Mouse (Mus musculus): Measurements from ENCODE around the gene Cped1.

DNA sequence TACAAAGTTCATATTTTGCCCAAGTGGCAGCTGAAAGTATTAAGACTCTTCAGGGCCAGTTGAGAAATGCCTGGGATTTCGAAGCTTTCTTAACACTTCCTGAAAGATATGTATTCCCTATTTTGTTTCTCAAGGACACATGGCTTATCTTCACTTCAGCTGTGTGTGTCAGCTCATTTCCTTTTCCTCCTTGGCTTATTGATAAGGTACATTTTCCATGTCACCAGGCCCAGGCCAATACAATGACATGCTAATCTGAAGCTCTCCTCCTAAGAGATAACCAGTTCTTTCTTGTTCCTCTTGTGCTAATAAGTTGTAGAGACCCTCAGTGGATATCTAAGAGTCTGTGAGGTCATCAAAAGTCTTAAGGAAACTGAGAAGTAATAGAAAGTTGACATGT, 4.6 kb upstream of the Cped1 start:
- TF ChIP-seq CTCF (IDR thresholded peaks at IDR 0.05; ENCODE audit: low read depth) (no peak), EP300 (IDR thresholded peaks at IDR 0.05; ENCODE audit: low read depth) (no peak)
